Mouse (Mus musculus) C2C12 (cell line): ENCODE data around the gene Olfr212.

Experiments
- CEBPB ChIP-seq: IDR thresholded peaks from one replicate; pipeline ENCODE4 v1.6.1; 2011; ENCODE audit warnings: low read depth, mild to moderate bottlenecking, control low read depth, moderate library complexity
- CTCF ChIP-seq: IDR thresholded peaks from one replicate; pipeline ENCODE4 v1.5.1; 2011; ENCODE audit not compliant: control insufficient read depth, insufficient read depth, insufficient read length
- FOSL1 ChIP-seq: IDR thresholded peaks from one replicate; pipeline ENCODE4 v1.8.0; 2011; ENCODE audit warnings: mild to moderate bottlenecking, low read length; ENCODE audit not compliant: poor library complexity, insufficient read depth, severe bottlenecking
- MAX ChIP-seq: IDR thresholded peaks from one replicate; pipeline ENCODE4 v1.6.1; 2011; ENCODE audit warnings: mild to moderate bottlenecking, control low read depth
- MYOD1 ChIP-seq: IDR thresholded peaks from one replicate; pipeline ENCODE4 v1.6.1; 2011; ENCODE audit warnings: low read depth; ENCODE audit not compliant: control insufficient read depth, insufficient read length
- USF1 ChIP-seq: IDR thresholded peaks from one replicate; pipeline ENCODE4 v1.6.1; 2011; ENCODE audit warnings: low read depth, mild to moderate bottlenecking, control low read depth, moderate library complexity

- no peak for TF ChIP-seq CTCF
- TF ChIP-seq USF1 = no peak
- no peak for TF ChIP-seq MYOD1
- no peak for TF ChIP-seq MAX
- TF ChIP-seq CEBPB = no peak
- no peak for TF ChIP-seq FOSL1
Measured at GRCm38 (mm10) chr6:116493742-116494141, 12.6 kb upstream of the Olfr212 start.
